Mouse (Mus musculus): ENCODE results near the gene Rhob. TPM values are rescaled to one million over a fixed set of nuclear protein-coding genes. Genes with fewer than 3 reads are reported as not detected.

Rhob gene
- polyA plus RNA-seq, 1 experiment from 2014 or later, result 31.4 TPM

- 77% methylated on average over 1 of the region's 1 CpGs for WGBS
- Histone ChIP-seq H3K4me1 (peaks cover 12% of the 10 kb centered on the region), H3K36me3 (no peaks in the 10 kb centered on the region), H3K27ac (replicated peaks) (no peak overlapping the region), H3K4me2 (no peak overlapping the region), H3K4me3 (no peak overlapping the region), H3K9ac (no peak overlapping the region), H3K9me3 (no peaks in the 10 kb centered on the region), H3K27me3 (replicated peaks) (no peaks in the 10 kb centered on the region)
- no peak for ATAC-seq (ENCODE audit: extremely low read depth, insufficient number of reproducible peaks, low FRiP score, low TSS enrichment)
Observed at GRCm38 (mm10) chr12:8527175-8527574, 27.4 kb upstream of the Rhob start.

GRCm38 (mm10) chr12:8524062-8524461, 24.3 kb upstream of the Rhob start:
- Histone ChIP-seq H3K27ac (replicated peaks) (no peak overlapping the region), H3K4me2 (no peak overlapping the region), H3K9me3 (no peaks in the 10 kb centered on the region), H3K27me3 (replicated peaks) (no peaks in the 10 kb centered on the region), H3K4me3 (no peak overlapping the region), H3K36me3 (no peaks in the 10 kb centered on the region), H3K9ac (no peak overlapping the region), H3K4me1 (peaks cover 42% of the 10 kb centered on the region)
- 65% methylated on average over 5 of the region's 5 CpGs for WGBS
- no peak for ATAC-seq (ENCODE audit: extremely low read depth, insufficient number of reproducible peaks, low FRiP score, low TSS enrichment)

DNA sequence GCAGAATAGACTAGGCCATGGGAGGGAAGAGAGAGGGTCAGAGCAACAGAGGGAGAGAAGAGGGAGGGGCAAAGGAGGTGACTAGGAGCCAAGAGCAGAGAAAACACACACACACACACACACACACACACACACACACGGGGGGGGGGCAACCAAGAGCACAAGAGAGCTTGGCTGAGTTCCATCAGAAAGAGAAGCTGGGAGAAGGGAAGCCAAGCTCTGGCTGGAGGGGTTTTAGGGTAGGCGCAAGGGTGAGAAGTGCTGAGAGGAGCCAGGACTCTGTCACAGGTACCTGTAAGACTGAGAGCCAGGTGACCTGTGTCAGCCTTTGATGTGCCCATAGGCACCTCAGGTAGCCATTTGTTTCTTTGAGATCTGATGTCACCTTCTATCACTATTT, 22.9 kb upstream of the Rhob start:
- WGBS, result 78% methylated on average over 1 of the region's 2 CpGs
- ATAC-seq (ENCODE audit: extremely low read depth, insufficient number of reproducible peaks, low FRiP score, low TSS enrichment), result no peak
- H3K9me3 ChIP-seq, result no peaks in the 10 kb centered on the region
- H3K4me1 ChIP-seq, result peaks cover 42% of the 10 kb centered on the region
- H3K4me2 ChIP-seq, result no peak overlapping the region
- H3K36me3 ChIP-seq, result no peaks in the 10 kb centered on the region
- H3K4me3 ChIP-seq, result no peak overlapping the region
- no peaks in the 10 kb centered on the region for H3K27me3 ChIP-seq (replicated peaks)
- H3K27ac ChIP-seq (replicated peaks), result peak overlapping the region; percentile 90; the same call in 1 of the 2 replicates
- no peak overlapping the region for H3K9ac ChIP-seq

DNA sequence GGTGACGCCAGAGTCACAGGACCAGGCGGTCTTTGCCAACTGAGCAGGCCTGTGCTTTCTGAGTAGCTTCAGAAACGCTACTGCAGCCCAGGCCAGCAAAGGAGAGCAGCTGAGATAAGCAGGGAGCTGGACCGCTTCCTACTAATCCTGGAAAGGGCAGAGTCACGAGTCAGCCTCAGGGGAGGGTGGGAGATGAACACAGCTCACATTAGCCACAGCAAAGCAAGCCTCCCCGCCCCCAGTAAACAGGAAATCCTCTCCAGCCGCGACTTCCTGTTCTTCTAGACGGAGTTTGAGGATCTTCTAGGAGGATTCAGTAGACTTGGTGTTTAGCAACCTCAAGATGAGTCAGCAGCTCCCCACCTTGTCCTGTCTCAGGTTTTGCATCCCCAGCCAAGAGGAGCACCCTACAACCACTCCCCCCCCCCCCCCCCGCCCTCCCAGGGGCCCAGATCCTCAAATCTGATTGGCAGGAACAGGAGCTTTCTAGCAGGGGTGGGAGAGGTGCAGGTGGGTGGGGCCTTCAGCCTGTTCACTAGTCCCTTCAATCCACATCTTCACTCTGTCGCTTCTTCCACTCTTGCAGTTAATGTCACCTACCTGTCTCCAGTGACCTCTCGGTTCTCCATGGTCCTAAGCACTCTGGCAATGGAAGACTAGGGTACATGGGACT, 21.7 kb upstream of the Rhob start:
- Histone ChIP-seq H3K36me3 (no peaks in the 10 kb centered on the region), H3K27me3 (replicated peaks) (no peaks in the 10 kb centered on the region), H3K4me3 (no peak overlapping the region), H3K4me1 (peaks cover 42% of the 10 kb centered on the region), H3K9ac (no peak overlapping the region), H3K27ac (replicated peaks) (peak overlapping the region; percentile 90), H3K4me2 (peak overlapping the region; percentile 37), H3K9me3 (no peaks in the 10 kb centered on the region)
- whole genome bisulfite sequencing, result 17% methylated on average over 11 of the region's 12 CpGs
- ATAC-seq (ENCODE audit: extremely low read depth, insufficient number of reproducible peaks, low FRiP score, low TSS enrichment), result peak; percentile 57; the same call in 1 of the 2 replicates

- H3K4me3 ChIP-seq, result no peak overlapping the region
- no peak for ATAC-seq (ENCODE audit: extremely low read depth, insufficient number of reproducible peaks, low FRiP score, low TSS enrichment)
- WGBS, result 33% methylated on average over 12 of the region's 12 CpGs
- peaks cover 42% of the 10 kb centered on the region for H3K4me1 ChIP-seq
- H3K9me3 ChIP-seq, result no peaks in the 10 kb centered on the region
- H3K4me2 ChIP-seq, result 0 out of 2 replicates have a peak overlapping the region, but pooled peaks have one; percentile 7
- H3K27ac ChIP-seq (replicated peaks), result peak overlapping the region; percentile 90
- no peaks in the 10 kb centered on the region for H3K27me3 ChIP-seq (replicated peaks)
- peak overlapping the region; percentile 17; the same call in 1 of the 2 replicates for H3K9ac ChIP-seq
- H3K36me3 ChIP-seq, result no peaks in the 10 kb centered on the region
Observed at GRCm38 (mm10) chr12:8519431-8520160, 19.8 kb upstream of the Rhob start.

- Histone ChIP-seq H3K4me2 (no peak overlapping the region), H3K27ac (replicated peaks) (no peak overlapping the region), H3K9ac (no peak overlapping the region), H3K36me3 (no peaks in the 10 kb centered on the region), H3K9me3 (no peaks in the 10 kb centered on the region), H3K27me3 (replicated peaks) (no peaks in the 10 kb centered on the region), H3K4me1 (peaks cover 22% of the 10 kb centered on the region), H3K4me3 (no peak overlapping the region)
- 62% methylated on average over 18 of the region's 18 CpGs for WGBS
- ATAC-seq (ENCODE audit: extremely low read depth, insufficient number of reproducible peaks, low FRiP score, low TSS enrichment), result no peak
Observed at GRCm38 (mm10) chr12:8511037-8511882, 11.5 kb upstream of the Rhob start.

GRCm38 (mm10) chr12:8510317-8510988, 10.6 kb upstream of the Rhob start:
- no peak for ATAC-seq (ENCODE audit: extremely low read depth, insufficient number of reproducible peaks, low FRiP score, low TSS enrichment)
- no peak overlapping the region for H3K9ac ChIP-seq
- 39% methylated on average over 6 of the region's 6 CpGs for WGBS

GRCm38 (mm10) chr12:8509693-8510092, 9.9 kb upstream of the Rhob start:
- Histone ChIP-seq H3K4me2 (0 out of 2 replicates have a peak overlapping the region, but pooled peaks have one; percentile 13), H3K9ac (no peak overlapping the region), H3K27ac (replicated peaks) (peak overlapping the region; percentile 89), H3K27me3 (replicated peaks) (no peaks in the 10 kb centered on the region), H3K36me3 (no peaks in the 10 kb centered on the region), H3K9me3 (no peaks in the 10 kb centered on the region), H3K4me3 (no peak overlapping the region), H3K4me1 (peaks cover 22% of the 10 kb centered on the region)
- 21% methylated on average over 5 of the region's 5 CpGs for WGBS
- ATAC-seq (ENCODE audit: extremely low read depth, insufficient number of reproducible peaks, low FRiP score, low TSS enrichment), result no peak; the same call in 1 of the 2 replicates

More at GRCm38 (mm10) chr12:8510317-8510988, 10.6 kb upstream of the Rhob start:
- Histone ChIP-seq H3K27ac (replicated peaks) (peak overlapping the region; percentile 89), H3K9me3 (no peaks in the 10 kb centered on the region), H3K4me1 (peaks cover 22% of the 10 kb centered on the region), H3K27me3 (replicated peaks) (no peaks in the 10 kb centered on the region), H3K4me2 (no peak overlapping the region), H3K4me3 (no peak overlapping the region), H3K36me3 (no peaks in the 10 kb centered on the region)

DNA sequence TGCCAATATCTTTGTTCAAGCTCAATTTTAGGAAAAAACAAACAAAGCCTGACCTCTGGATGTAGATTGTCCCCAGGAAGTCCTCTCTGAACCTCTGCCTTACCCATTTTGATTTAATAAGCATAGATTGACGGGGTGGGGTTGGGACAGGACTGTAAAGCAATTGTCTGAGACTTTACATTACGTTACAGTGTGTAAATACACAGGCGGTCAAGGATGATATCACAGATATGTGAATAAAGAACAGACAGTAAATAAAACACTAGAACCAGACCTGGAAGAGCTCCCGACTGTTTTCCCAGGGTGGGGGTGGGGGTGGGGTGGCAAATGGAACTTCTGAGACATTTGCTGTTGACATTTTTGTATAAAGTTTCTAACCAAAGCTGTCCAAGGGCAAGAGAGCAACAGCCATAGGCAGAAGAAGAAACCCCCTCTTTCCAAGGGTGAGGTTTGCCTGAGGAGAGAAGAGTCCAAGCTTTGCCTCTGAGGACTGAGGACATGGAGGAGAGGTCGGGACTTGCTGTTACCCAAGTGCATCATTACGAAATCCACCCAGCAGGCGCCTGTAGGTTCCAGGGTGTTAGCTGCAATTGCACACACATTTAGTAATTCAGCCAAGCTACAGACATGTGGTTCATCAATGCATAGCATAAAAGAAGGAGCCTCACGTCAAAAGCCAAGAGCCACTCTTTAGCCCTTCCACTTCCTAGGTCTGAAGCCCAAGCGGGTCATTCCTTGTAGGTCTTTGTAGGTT, 7.3 kb upstream of the Rhob start:
- Histone ChIP-seq H3K4me2 (no peak overlapping the region), H3K4me1 (peaks cover 23% of the 10 kb centered on the region), H3K9ac (no peak overlapping the region), H3K4me3 (no peak overlapping the region), H3K27ac (replicated peaks) (no peak overlapping the region), H3K9me3 (no peaks in the 10 kb centered on the region), H3K36me3 (no peaks in the 10 kb centered on the region), H3K27me3 (replicated peaks) (no peaks in the 10 kb centered on the region)
- ATAC-seq (ENCODE audit: extremely low read depth, insufficient number of reproducible peaks, low FRiP score, low TSS enrichment), result no peak
- WGBS, result 66% methylated on average over 9 of the region's 9 CpGs

- no peak overlapping the region for H3K4me2 ChIP-seq
- no peak overlapping the region for H3K27ac ChIP-seq (replicated peaks)
- ATAC-seq (ENCODE audit: extremely low read depth, insufficient number of reproducible peaks, low FRiP score, low TSS enrichment), result no peak
- no peaks in the 10 kb centered on the region for H3K9me3 ChIP-seq
- 83% methylated on average over 6 of the region's 6 CpGs for WGBS
- no peak overlapping the region for H3K4me3 ChIP-seq
- no peak overlapping the region for H3K9ac ChIP-seq
- H3K4me1 ChIP-seq, result peaks cover 19% of the 10 kb centered on the region
- H3K27me3 ChIP-seq (replicated peaks), result no peaks in the 10 kb centered on the region
- no peaks in the 10 kb centered on the region for H3K36me3 ChIP-seq
Observed at GRCm38 (mm10) chr12:8504131-8504530, 4.3 kb upstream of the Rhob start.

All from heart, embryonic 13.5 days (tissue).